Mouse (Mus musculus) gastrocnemius, adult 8-10 months (tissue): Measurements from ENCODE around the gene Col8a2. TPM values are rescaled to one million over a fixed set of nuclear protein-coding genes. Genes with fewer than 3 reads are reported as not detected.

ENCODE experiments used
- DNase-seq, 2 experiments: peaks; one replicate each; pipeline ENCODE4 v3.0.0; 2022; ENCODE audit warnings: low spot score in 2 of 2
- total RNA-seq, 4 experiments: library from RNA; stranded (reverse); gene quantifications; 2 replicates each; pipeline ENCODE4 v1.2.4; 2022

The Col8a2 gene
- total RNA-seq, 4 experiments from 2014 or later: 0.46 to 1.6 (median 1.1) TPM

GRCm38 (mm10) chr4:126326036-126326435 lies 39.4 kb downstream of the Col8a2 start:
- DNase-seq: no peak

- DNase-seq: no peak
Observed at GRCm38 (mm10) chr4:126330295-126330694, 43.7 kb downstream of the Col8a2 start.

- no peak for DNase-seq
Observed at GRCm38 (mm10) chr4:126331751-126332150, 45.2 kb downstream of the Col8a2 start.

- DNase-seq: no peak
Observed at GRCm38 (mm10) chr4:126332358-126332757, 45.8 kb downstream of the Col8a2 start.

- DNase-seq: no peak
Observed at GRCm38 (mm10) chr4:126339461-126339860, 52.9 kb downstream of the Col8a2 start.

GRCm38 (mm10) chr4:126343451-126343850 lies 56.9 kb downstream of the Col8a2 start:
- no peak for DNase-seq

GRCm38 (mm10) chr4:126360069-126360468 lies 73.5 kb downstream of the Col8a2 start:
- DNase-seq: no peak

Other genes with a start within 250 kb of the Col8a2 start
- 10 to 100 TPM; 62.8 to 70.5 (median 66.0) TPM for gene Mrps15, start 239.9 kb upstream of the Col8a2 start, total RNA-seq
- 1 to 10 TPM; 1.2 to 3.2 (median 2.9) TPM for gene Oscp1, start 228.2 kb upstream of the Col8a2 start, total RNA-seq
- 10 to 100 TPM in 1 of 4 experiments, 1 to 10 TPM in 3; 8.8 to 10.9 (median 9.4) TPM for gene Lsm10, start 190.2 kb upstream of the Col8a2 start, total RNA-seq
- 100 to 1,000 TPM; 122 to 135 (median 128) TPM for gene Stk40, start 182.8 kb upstream of the Col8a2 start, total RNA-seq
- gene Eva1b, start 139.0 kb upstream of the Col8a2 start, total RNA-seq: 1 to 10 TPM; 2.0 to 4.9 (median 2.6) TPM
- under 1 TPM; 0.46 to 0.86 (median 0.68) TPM for gene Sh3d21, start 123.3 kb upstream of the Col8a2 start, total RNA-seq
- gene Thrap3, start 84.0 kb upstream of the Col8a2 start, total RNA-seq: 100 to 1,000 TPM in 3 of 4 experiments, 10 to 100 TPM in 1; 95.8 to 107 (median 105) TPM
- gene Map7d1, start 30.4 kb upstream of the Col8a2 start, total RNA-seq: 100 to 1,000 TPM; 138 to 195 (median 173) TPM
- gene Trappc3, start 24.5 kb upstream of the Col8a2 start, total RNA-seq: 10 to 100 TPM; 19.7 to 23.2 (median 22.3) TPM
- gene Adprhl2, start 34.9 kb downstream of the Col8a2 start, total RNA-seq: 1 to 10 TPM; 8.1 to 9.5 (median 9.0) TPM
- under 1 TPM in 3 of 4 experiments, not detected in 1; 0.17 to 0.87 (median 0.40) TPM for gene Tekt2, start 38.9 kb downstream of the Col8a2 start, total RNA-seq
- 10 to 100 TPM in 1 of 4 experiments, 1 to 10 TPM in 3; 6.8 to 11.5 (median 8.0) TPM for gene Ago3, start 142.8 kb downstream of the Col8a2 start, total RNA-seq
- gene Ago1, start 181.8 kb downstream of the Col8a2 start, total RNA-seq: 1 to 10 TPM; 5.1 to 6.8 (median 6.0) TPM
- 1 to 10 TPM; 4.8 to 6.6 (median 5.5) TPM for gene Ago4, start 246.7 kb downstream of the Col8a2 start, total RNA-seq